Mouse (Mus musculus): Measurements from ENCODE around the gene Macrod1. TPM values are rescaled to one million over a fixed set of nuclear protein-coding genes. Genes with fewer than 3 reads are reported as not detected.

The Macrod1 gene
- polyA plus RNA-seq, 1 experiment = 13.4 TPM

DNA sequence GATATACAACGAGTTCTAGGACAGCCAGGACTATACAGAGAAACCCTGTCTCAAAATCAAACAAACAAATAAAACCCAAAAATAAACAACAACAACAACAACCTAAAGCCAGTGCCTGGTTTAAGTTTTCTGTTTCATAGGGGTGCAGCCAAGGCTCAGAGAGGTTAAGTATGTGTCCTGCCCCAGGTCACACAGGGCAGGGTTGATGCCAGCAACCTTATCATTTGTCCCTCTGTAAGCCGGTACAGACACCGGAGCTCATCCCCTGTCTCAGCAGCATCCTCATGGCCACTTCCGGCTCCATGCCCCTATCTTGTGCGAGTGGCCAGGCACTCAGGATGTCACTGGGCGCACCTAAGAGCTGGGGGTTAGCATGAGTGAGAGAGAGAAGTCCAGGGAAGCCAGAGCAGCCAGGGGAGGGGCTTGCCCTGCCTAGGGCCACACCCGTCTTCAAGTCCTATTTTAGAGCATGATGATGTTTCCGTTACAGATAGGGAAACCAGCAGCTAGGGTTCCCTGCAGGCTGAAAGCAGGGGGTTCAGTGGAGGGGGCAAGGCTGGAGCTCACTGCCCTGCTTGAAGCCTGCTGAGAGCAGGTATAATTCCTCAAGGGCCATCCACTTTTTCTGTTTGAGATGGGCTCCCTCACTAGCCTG, 61.2 kb downstream of the Macrod1 start:
- 19% methylated on average over 8 of the region's 8 CpGs for WGBS
- Histone ChIP-seq H3K27me3 (ENCODE audit: control insufficient read depth, insufficient read depth, low read length) (no peaks in the 10 kb centered on the region), H3K27ac (ENCODE audit: insufficient read depth, low read length) (peak overlapping the region; percentile 62), H3K4me1 (ENCODE audit: control insufficient read depth, insufficient read depth, insufficient read length) (peaks cover 42% of the 10 kb centered on the region; the same call in 1 of the 2 replicates), H3K4me3 (ENCODE audit: extremely low read depth, insufficient read depth, insufficient read length) (no peak overlapping the region), H3K36me3 (ENCODE audit: control insufficient read depth, insufficient read depth, low read length) (no peaks in the 10 kb centered on the region)
- TF ChIP-seq CTCF (IDR thresholded peaks at IDR 0.05; ENCODE audit: extremely low read depth, insufficient read depth, insufficient read length, insufficient replicate concordance) (no peak), POLR2A (IDR thresholded peaks at IDR 0.05; ENCODE audit: low read depth, low read length) (no peak)
- peak; percentile 24 to 34 for DNase-seq (ENCODE audit: low read depth in 1 of 2, low spot score in 2 of 2)

DNA sequence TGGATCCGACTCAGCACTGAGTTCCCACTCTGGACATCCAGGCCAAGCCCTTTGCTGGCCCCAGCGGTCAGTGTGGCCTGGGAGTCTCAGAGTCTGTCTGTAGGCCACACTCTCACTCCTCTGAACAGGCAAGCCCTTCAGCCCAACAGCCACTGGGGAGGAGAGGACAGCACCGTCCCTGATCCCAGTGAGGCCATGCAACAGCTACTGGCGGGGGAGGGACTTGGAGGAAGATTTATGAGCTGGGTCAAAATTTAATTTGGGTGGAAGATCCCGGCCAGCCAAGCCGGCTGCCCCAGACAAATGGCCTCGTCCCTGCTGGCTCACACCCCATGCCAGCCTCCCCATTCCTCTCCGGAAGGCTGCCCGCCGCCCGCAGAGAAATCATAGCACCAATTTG, 64.6 kb downstream of the Macrod1 start:
- 78% methylated on average over 11 of the region's 11 CpGs for WGBS
- Histone ChIP-seq H3K4me1 (ENCODE audit: control insufficient read depth, insufficient read depth, insufficient read length) (peaks cover 37% of the 10 kb centered on the region; the same call in 1 of the 2 replicates), H3K27me3 (ENCODE audit: control insufficient read depth, insufficient read depth, low read length) (no peaks in the 10 kb centered on the region), H3K36me3 (ENCODE audit: control insufficient read depth, insufficient read depth, low read length) (no peaks in the 10 kb centered on the region), H3K4me3 (ENCODE audit: extremely low read depth, insufficient read depth, insufficient read length) (no peak overlapping the region), H3K27ac (ENCODE audit: insufficient read depth, low read length) (no peak overlapping the region)
- TF ChIP-seq CTCF (IDR thresholded peaks at IDR 0.05; ENCODE audit: extremely low read depth, insufficient read depth, insufficient read length, insufficient replicate concordance) = no peak
- no peak for TF ChIP-seq POLR2A (IDR thresholded peaks at IDR 0.05; ENCODE audit: low read depth, low read length)
- DNase-seq (ENCODE audit: low read depth in 1 of 2, low spot score in 2 of 2) = no peak

DNA sequence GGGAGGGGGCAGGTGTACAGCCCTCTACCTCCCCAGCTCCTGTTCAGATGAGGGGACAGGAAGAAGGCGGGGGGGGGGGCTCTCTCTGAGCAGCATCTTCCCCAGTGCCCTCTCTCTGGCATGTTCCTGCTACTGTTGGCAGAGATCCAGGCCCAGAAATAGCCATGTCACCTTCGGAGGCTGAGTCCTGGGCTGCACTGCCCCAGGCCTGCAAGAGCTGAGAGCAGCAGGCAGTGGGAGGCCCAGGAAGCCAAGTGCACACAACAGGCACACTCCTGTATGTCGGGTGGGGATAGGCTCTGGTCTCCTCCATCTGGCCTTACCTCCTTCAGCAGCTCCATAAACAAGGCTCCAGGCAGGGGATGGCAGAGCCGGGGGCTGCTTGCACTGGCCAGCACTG, 65.7 kb downstream of the Macrod1 start:
- H3K27me3 ChIP-seq (ENCODE audit: control insufficient read depth, insufficient read depth, low read length) = no peaks in the 10 kb centered on the region
- TF ChIP-seq CTCF (IDR thresholded peaks at IDR 0.05; ENCODE audit: extremely low read depth, insufficient read depth, insufficient read length, insufficient replicate concordance) (no peak), POLR2A (IDR thresholded peaks at IDR 0.05; ENCODE audit: low read depth, low read length) (no peak)
- no peak for DNase-seq (ENCODE audit: low read depth in 1 of 2, low spot score in 2 of 2)
- H3K27ac ChIP-seq (ENCODE audit: insufficient read depth, low read length) = no peak overlapping the region
- 32% methylated on average over 4 of the region's 4 CpGs for WGBS
- peaks cover 27% of the 10 kb centered on the region; the same call in 1 of the 2 replicates for H3K4me1 ChIP-seq (ENCODE audit: control insufficient read depth, insufficient read depth, insufficient read length)
- H3K4me3 ChIP-seq (ENCODE audit: extremely low read depth, insufficient read depth, insufficient read length) = no peak overlapping the region
- no peaks in the 10 kb centered on the region for H3K36me3 ChIP-seq (ENCODE audit: control insufficient read depth, insufficient read depth, low read length)

DNA sequence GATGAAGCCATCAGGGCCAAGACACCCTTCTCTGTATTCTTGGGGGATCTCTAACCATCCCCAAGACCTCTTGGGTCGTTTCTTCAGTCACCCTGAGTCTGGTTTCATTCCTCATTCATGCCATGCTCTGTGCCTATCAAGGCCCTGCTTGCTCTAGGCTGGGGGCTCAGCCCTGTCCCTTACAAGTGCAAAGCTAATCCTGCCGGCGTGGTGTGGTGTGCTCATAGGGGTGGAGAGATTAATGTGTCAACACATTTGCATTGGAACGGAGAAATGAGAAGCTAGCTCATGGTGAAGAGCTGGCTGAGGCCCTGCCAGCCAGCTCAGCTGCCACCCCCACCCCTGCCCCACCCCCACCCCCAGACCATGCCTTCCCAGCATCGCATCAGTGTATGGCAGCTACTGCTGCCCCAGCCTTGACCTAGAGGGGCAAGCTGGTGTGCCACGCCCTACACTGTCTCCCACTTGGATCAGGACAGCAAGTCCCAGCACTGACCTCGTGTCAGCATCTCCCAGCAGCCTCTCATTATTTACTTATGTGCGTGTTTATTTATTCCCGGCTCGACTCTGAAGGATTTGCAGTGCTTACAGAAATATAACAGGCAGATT, 66.2 kb downstream of the Macrod1 start:
- WGBS = 60% methylated on average over 10 of the region's 10 CpGs
- peaks cover 22% of the 10 kb centered on the region; the same call in 1 of the 2 replicates for H3K4me1 ChIP-seq (ENCODE audit: control insufficient read depth, insufficient read depth, insufficient read length)
- H3K27me3 ChIP-seq (ENCODE audit: control insufficient read depth, insufficient read depth, low read length) = no peaks in the 10 kb centered on the region
- no peaks in the 10 kb centered on the region for H3K36me3 ChIP-seq (ENCODE audit: control insufficient read depth, insufficient read depth, low read length)
- H3K27ac ChIP-seq (ENCODE audit: insufficient read depth, low read length) = no peak overlapping the region
- H3K4me3 ChIP-seq (ENCODE audit: extremely low read depth, insufficient read depth, insufficient read length) = no peak overlapping the region
- TF ChIP-seq CTCF (IDR thresholded peaks at IDR 0.05; ENCODE audit: extremely low read depth, insufficient read depth, insufficient read length, insufficient replicate concordance) (no peak), POLR2A (IDR thresholded peaks at IDR 0.05; ENCODE audit: low read depth, low read length) (no peak)
- no peak for DNase-seq (ENCODE audit: low read depth in 1 of 2, low spot score in 2 of 2)

DNA sequence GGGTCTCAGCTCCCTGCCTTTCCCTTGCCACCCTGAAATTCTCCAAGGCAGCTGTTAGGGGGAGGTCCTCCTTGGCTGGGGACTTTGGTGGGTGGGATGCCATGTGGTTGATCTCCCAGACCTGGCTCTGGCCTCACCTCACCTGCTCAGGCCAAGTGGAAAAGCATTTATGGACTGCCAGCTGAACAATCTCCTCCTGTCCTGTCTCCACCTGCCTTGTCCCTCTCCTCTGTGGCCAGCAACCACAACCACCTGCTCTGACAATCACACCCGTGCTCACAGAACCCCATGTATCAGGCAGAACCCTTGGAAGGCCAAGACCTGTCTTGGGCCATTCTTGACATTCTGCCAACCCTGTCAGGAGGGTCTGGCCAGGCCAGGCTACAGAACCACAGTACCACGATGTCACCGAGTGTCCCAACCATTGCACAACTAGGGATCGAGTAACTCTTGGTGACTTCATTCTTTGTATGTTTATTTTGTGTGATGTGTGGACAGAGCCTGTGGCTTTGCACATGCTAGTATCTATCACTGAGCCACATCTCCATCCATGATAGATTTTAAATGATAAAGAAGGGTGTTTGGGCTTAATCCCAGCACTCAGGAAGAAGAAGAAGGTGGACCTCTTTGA, 69.0 kb downstream of the Macrod1 start:
- Histone ChIP-seq H3K36me3 (ENCODE audit: control insufficient read depth, insufficient read depth, low read length) (no peaks in the 10 kb centered on the region), H3K4me1 (ENCODE audit: control insufficient read depth, insufficient read depth, insufficient read length) (peaks cover 8% of the 10 kb centered on the region; the same call in 1 of the 2 replicates), H3K4me3 (ENCODE audit: extremely low read depth, insufficient read depth, insufficient read length) (no peak overlapping the region), H3K27me3 (ENCODE audit: control insufficient read depth, insufficient read depth, low read length) (no peaks in the 10 kb centered on the region), H3K27ac (ENCODE audit: insufficient read depth, low read length) (no peak overlapping the region)
- 69% methylated on average over 4 of the region's 4 CpGs for WGBS
- no peak for TF ChIP-seq POLR2A (IDR thresholded peaks at IDR 0.05; ENCODE audit: low read depth, low read length)
- TF ChIP-seq CTCF (IDR thresholded peaks at IDR 0.05; ENCODE audit: extremely low read depth, insufficient read depth, insufficient read length, insufficient replicate concordance) = no peak
- no peak for DNase-seq (ENCODE audit: low read depth in 1 of 2, low spot score in 2 of 2)

DNA sequence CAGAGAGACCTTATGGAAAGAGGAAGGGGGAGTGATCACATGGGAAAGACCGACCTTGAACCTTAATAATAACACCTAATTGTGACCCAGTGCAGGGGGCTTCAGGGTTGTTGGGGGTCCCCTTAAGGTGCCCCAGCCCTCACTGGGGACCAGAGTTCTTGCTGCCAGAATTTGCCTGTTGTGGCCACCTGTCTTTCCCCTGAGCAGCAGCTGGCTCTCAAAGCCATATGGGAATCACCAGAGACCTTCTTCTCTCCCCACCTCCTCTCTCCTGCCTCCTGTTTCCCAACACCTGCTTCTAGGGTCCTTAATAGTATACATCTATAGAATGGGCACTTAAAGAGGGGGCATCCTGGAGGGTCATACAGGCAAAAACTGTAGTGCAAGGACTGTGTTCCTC, 69.6 kb downstream of the Macrod1 start:
- 54% methylated on average over 1 of the region's 1 CpGs for WGBS
- Histone ChIP-seq H3K4me1 (ENCODE audit: control insufficient read depth, insufficient read depth, insufficient read length) (peaks cover 8% of the 10 kb centered on the region; the same call in 1 of the 2 replicates), H3K27ac (ENCODE audit: insufficient read depth, low read length) (no peak overlapping the region), H3K4me3 (ENCODE audit: extremely low read depth, insufficient read depth, insufficient read length) (no peak overlapping the region), H3K27me3 (ENCODE audit: control insufficient read depth, insufficient read depth, low read length) (no peaks in the 10 kb centered on the region), H3K36me3 (ENCODE audit: control insufficient read depth, insufficient read depth, low read length) (no peaks in the 10 kb centered on the region)
- TF ChIP-seq CTCF (IDR thresholded peaks at IDR 0.05; ENCODE audit: extremely low read depth, insufficient read depth, insufficient read length, insufficient replicate concordance) = no peak
- TF ChIP-seq POLR2A (IDR thresholded peaks at IDR 0.05; ENCODE audit: low read depth, low read length) = no peak
- no peak for DNase-seq (ENCODE audit: low read depth in 1 of 2, low spot score in 2 of 2)

All from spleen, adult 2 months (tissue).